Mouse (Mus musculus) frontal cortex, adult 2 months (tissue): ENCODE measurements at regions not wholly inside any gene's neighbourhood (a gene's known extent, or its start where the extent isn't known, plus 50 kb on each side); places are given as distances from the start of the nearest gene placed in this dataset.

Source experiments
- DNase-seq, 2 experiments: peaks; one replicate each; pipeline ENCODE4 v3.0.0; 2022; ENCODE audit warnings: low spot score in 1 of 2; ENCODE audit errors: extremely low spot score in 1 of 2

- no peak for DNase-seq
These were observed 101.0 kb upstream of the 1600014C23Rik start for GRCm38 (mm10) chr17:45834518-45835071.

GRCm38 (mm10) chr17:45830324-45830723, 96.7 kb upstream of the 1600014C23Rik start:
- DNase-seq, result no peak

- DNase-seq, result no peak
These were observed 95.9 kb upstream of the 1600014C23Rik start for GRCm38 (mm10) chr17:45829571-45829970.

- DNase-seq, result no peak
These were observed 95.2 kb upstream of the 1600014C23Rik start for GRCm38 (mm10) chr17:45828843-45829242.

GRCm38 (mm10) chr17:45828284-45828824, 94.7 kb upstream of the 1600014C23Rik start:
- no peak for DNase-seq

- no peak for DNase-seq
These were observed 91.3 kb upstream of the 1600014C23Rik start for GRCm38 (mm10) chr17:45824977-45825376.

- DNase-seq, result no peak
These were observed 89.9 kb upstream of the 1600014C23Rik start for GRCm38 (mm10) chr17:45823501-45823900.

GRCm38 (mm10) chr17:45822427-45822826, 88.8 kb upstream of the 1600014C23Rik start:
- DNase-seq, result no peak

GRCm38 (mm10) chr17:45821356-45821755, 87.7 kb upstream of the 1600014C23Rik start:
- no peak for DNase-seq

- no peak for DNase-seq
These were observed 85.5 kb upstream of the 1600014C23Rik start for GRCm38 (mm10) chr17:45819143-45819542.

GRCm38 (mm10) chr17:45816566-45816965, 82.9 kb upstream of the 1600014C23Rik start:
- DNase-seq, result no peak

- no peak for DNase-seq
These were observed 82.2 kb upstream of the 1600014C23Rik start for GRCm38 (mm10) chr17:45815833-45816232.

- DNase-seq, result no peak
These were observed 81.7 kb upstream of the 1600014C23Rik start for GRCm38 (mm10) chr17:45815341-45815740.

- no peak for DNase-seq
These were observed 80.9 kb upstream of the 1600014C23Rik start for GRCm38 (mm10) chr17:45814586-45814985.

GRCm38 (mm10) chr17:45813956-45814355, 80.3 kb upstream of the 1600014C23Rik start:
- DNase-seq, result no peak

- no peak for DNase-seq
These were observed 78.8 kb upstream of the 1600014C23Rik start for GRCm38 (mm10) chr17:45812289-45812955.

- no peak for DNase-seq
These were observed 78.1 kb upstream of the 1600014C23Rik start for GRCm38 (mm10) chr17:45811632-45812221.

GRCm38 (mm10) chr17:45809728-45810127, 76.1 kb upstream of the 1600014C23Rik start:
- no peak for DNase-seq

- no peak for DNase-seq
These were observed 74.7 kb upstream of the 1600014C23Rik start for GRCm38 (mm10) chr17:45808374-45808773.

GRCm38 (mm10) chr17:45807452-45807851, 73.8 kb upstream of the 1600014C23Rik start:
- peak; percentile 6 to 24 for DNase-seq

- no peak for DNase-seq
These were observed 73.2 kb upstream of the 1600014C23Rik start for GRCm38 (mm10) chr17:45806831-45807230.

- DNase-seq, result no peak
These were observed 72.8 kb upstream of the 1600014C23Rik start for GRCm38 (mm10) chr17:45806430-45806829.
